Comparison of ENCODE assay signal across 10 mouse cellular contexts in genomic region chr14:119040253-119040652, GRCm38 (mm10). TPM values are rescaled to one million over a fixed set of nuclear protein-coding genes. Genes with fewer than 3 reads are reported as not detected.
A peak's percentile ranks its signal among the peaks of the same experiment; 100 is the strongest.
DNase-seq lines count a peak whose midpoint lies in the region; TF ChIP-seq lines count a peak whose summit lies in the region.
"Had no signal": no experiment of that assay in that cellular context is flagged by ENCODE, and none has a peak within 500 bp of the region (broad histone marks: within the 10 kb centered on the region; RNA-seq: fewer than 3 reads in every experiment).

No protein-coding gene starts in this region.

- in situ Hi-C loops in ES-E14 (cut with MboI; ENCODE audit: low sequenced_read_pairs in 2 of 2, unreplicated experiment in 2 of 2), result loop anchor here in 1 of 2 experiments (25.0 kb wide), 1 partner anchor 1022 kb away; no protein-coding TSS in a partner anchor

- H3K9me3 ChIP-seq in ES-E14 (ENCODE audit: control insufficient read depth, insufficient read depth, low read depth, low read length), result no peaks in the 10 kb centered on the region
- H3K9me3 ChIP-seq: limb, embryonic 13.5 days had no signal

- no peaks in the 10 kb centered on the region for H3K4me1 ChIP-seq in ES-E14 (ENCODE audit: control insufficient read depth in 2 of 2, insufficient read depth in 2 of 2, low read length in 2 of 2, poor library complexity in 1 of 2)
- no peaks in the 10 kb centered on the region for H3K4me1 ChIP-seq in embryonic fibroblast, embryonic 13.5 days (ENCODE audit: control insufficient read depth, insufficient read depth, low read length)
- H3K4me1 ChIP-seq: limb, embryonic 13.5 days had no signal

- H3K27ac ChIP-seq in layer of hippocampus, adult 2 months, result no peak overlapping the region
- H3K27ac ChIP-seq in ES-E14 (ENCODE audit: insufficient read depth, low read depth, low read length, poor library complexity, severe bottlenecking), result no peak overlapping the region
- H3K27ac ChIP-seq in embryonic fibroblast, embryonic 13.5 days (ENCODE audit: insufficient read depth, low read length), result no peak overlapping the region
- H3K27ac ChIP-seq: limb, embryonic 13.5 days had no signal

- H3K9ac ChIP-seq in ES-E14 (ENCODE audit: insufficient read depth, low read depth, low read length, poor library complexity, severe bottlenecking), result no peak overlapping the region
- H3K9ac ChIP-seq: limb, embryonic 13.5 days had no signal

- TF ChIP-seq CTCF in layer of hippocampus, adult 2 months (conservative IDR thresholded peaks at IDR 0.05), result peak; percentile 83
- peak; percentile 61; the same call in 1 of the 2 replicates for TF ChIP-seq CTCF in embryonic fibroblast, embryonic 13.5 days (IDR thresholded peaks at IDR 0.05; ENCODE audit: borderline replicate concordance, insufficient read depth, low read length)

- no peaks in the 10 kb centered on the region for H3K36me3 ChIP-seq in ES-E14 (ENCODE audit: control insufficient read depth, insufficient read depth, low read length, poor library complexity, severe bottlenecking)

- peak in 1 of 2 experiments; percentile 42 for DNase-seq in layer of hippocampus, adult 2 months (ENCODE audit: low spot score in 2 of 2)
- no peak for DNase-seq in layer of hippocampus, adult 9-10 months (ENCODE audit: low spot score)
- DNase-seq in ES-E14 (ENCODE audit: low read depth, low spot score), result peak; percentile 33
- peak; percentile 63 to 66 for DNase-seq in adrenal gland, postnatal 36 days
- peak; percentile 44 to 57 for DNase-seq in layer of hippocampus, postnatal 10 days (ENCODE audit: low spot score in 2 of 2)
- DNase-seq in retina, postnatal 7 days (ENCODE audit: low read depth, low spot score), result peak; percentile 5
- DNase-seq in spleen, postnatal 36 days (ENCODE audit: low spot score in 2 of 2), result no peak

- TF ChIP-seq POLR2A in embryonic fibroblast, embryonic 13.5 days (IDR thresholded peaks at IDR 0.05; ENCODE audit: low read depth, low read length), result no peak

- H3K4me3 ChIP-seq in layer of hippocampus, adult 2 months, result no peak overlapping the region
- no peak overlapping the region for H3K4me3 ChIP-seq in ES-E14 (ENCODE audit: insufficient read depth in 1 of 2, low read depth in 1 of 2, low read length in 2 of 2, poor library complexity in 1 of 2, severe bottlenecking in 1 of 2)
- no peak overlapping the region for H3K4me3 ChIP-seq in embryonic fibroblast, embryonic 13.5 days (ENCODE audit: insufficient read depth, low read length)
- H3K4me3 ChIP-seq: erythroblast, embryonic 14.5 days; limb, embryonic 13.5 days had no signal

TF ChIP-seq in ES-E14, 5 proteins besides CTCF, POLR2A, EP300 and RAD21:
- TF ChIP-seq ZC3H11A (IDR thresholded peaks at IDR 0.05; ENCODE audit: borderline replicate concordance, low read depth, low read length) (peak; percentile 55; the same call in 1 of the 2 replicates), MAFK (IDR thresholded peaks at IDR 0.05; ENCODE audit: insufficient read depth, low read depth, low read length) (no peak), CHD2 (IDR thresholded peaks at IDR 0.05; ENCODE audit: low read depth, low read length) (no peak)

RNA-seq across cellular contexts. Expression of gene Uggt2, which starts 59.0 kb away (rescaled TPM):
- 10 to 100 TPM; 27.4 to 31.3 TPM for total RNA-seq in layer of hippocampus, adult 2 months (2021)
- total RNA-seq in ES-E14 (2012; rRNA removed), result 4.5 and 5.4 TPM in 2 replicates
- 10 to 100 TPM in 1 of 2 experiments, 1 to 10 TPM in 1; 9.5 to 13.2 TPM for total RNA-seq in adrenal gland, postnatal 36 days (2021)
- polyA plus RNA-seq in embryonic fibroblast, embryonic 13.5 days (2011; ENCODE audit: insufficient read length, low read depth, missing spikeins), result 34.1 and 34.2 TPM in 2 replicates
- total RNA-seq in layer of hippocampus, postnatal 10 days (2021), result 10 to 100 TPM; 34.3 to 39.3 TPM
- polyA plus RNA-seq: erythroblast, embryonic 14.5 days had no signal

Comparison
In these comparisons a context has a peak if more than half of its experiments do, and no peak if none do; other contexts are left out.
1. DNase-seq: peak in ES-E14 (single experiment), adrenal gland, postnatal 36 days (2 of 2), layer of hippocampus, postnatal 10 days (2 of 2) and retina, postnatal 7 days (single experiment); none in layer of hippocampus, adult 9-10 months (single experiment) and spleen, postnatal 36 days (0 of 2).